Mouse (Mus musculus): ENCODE measurements at regions not wholly inside any gene's neighbourhood (a gene's known extent, or its start where the extent isn't known, plus 50 kb on each side); places are given as distances from the start of the nearest gene placed in this dataset.

GRCm38 (mm10) chrX:166718075-166718474, 132.6 kb upstream of the Egfl6 start:
- Histone ChIP-seq H3K9ac (no peak overlapping the region), H3K4me1 (no peaks in the 10 kb centered on the region), H3K9me3 (no peaks in the 10 kb centered on the region), H3K4me3 (no peak overlapping the region), H3K4me2 (no peak overlapping the region), H3K27me3 (peaks cover 42% of the 10 kb centered on the region), H3K27ac (no peak overlapping the region), H3K36me3 (no peaks in the 10 kb centered on the region)
- no peak for ATAC-seq (ENCODE audit: insufficient number of reproducible peaks, insufficient read depth, low FRiP score, low TSS enrichment, low read depth)

DNA sequence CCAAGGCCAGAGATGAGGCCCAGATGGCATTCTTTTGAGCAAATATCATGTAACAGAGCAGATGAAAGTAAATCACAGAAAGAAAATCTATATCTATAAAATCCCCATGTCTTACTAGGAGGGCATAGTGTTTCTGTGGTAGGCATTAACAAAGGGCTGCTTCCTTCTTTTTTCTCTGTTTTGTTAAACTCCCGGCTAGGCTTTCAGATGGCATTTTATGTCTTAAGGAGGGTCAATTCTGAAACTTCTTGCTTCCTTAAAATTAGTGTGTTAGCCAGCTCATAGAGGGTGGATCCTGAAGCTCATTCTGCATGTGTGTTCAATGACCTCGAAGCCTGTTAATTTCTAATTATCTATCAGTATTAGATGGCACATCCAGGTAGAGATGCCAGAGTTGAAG, 123.8 kb upstream of the Egfl6 start:
- H3K36me3 ChIP-seq = no peaks in the 10 kb centered on the region
- no peak overlapping the region for H3K4me3 ChIP-seq
- no peak overlapping the region for H3K4me2 ChIP-seq
- H3K27me3 ChIP-seq = peaks cover 22% of the 10 kb centered on the region
- H3K4me1 ChIP-seq = no peaks in the 10 kb centered on the region
- no peak overlapping the region for H3K27ac ChIP-seq
- WGBS = 72% methylated on average over 2 of the region's 2 CpGs
- H3K9me3 ChIP-seq = no peaks in the 10 kb centered on the region
- no peak overlapping the region for H3K9ac ChIP-seq
- no peak for ATAC-seq (ENCODE audit: insufficient number of reproducible peaks, insufficient read depth, low FRiP score, low TSS enrichment, low read depth)

GRCm38 (mm10) chrX:166708106-166708505, 122.6 kb upstream of the Egfl6 start:
- H3K27ac ChIP-seq = no peak overlapping the region
- no peak overlapping the region for H3K9ac ChIP-seq
- no peaks in the 10 kb centered on the region for H3K36me3 ChIP-seq
- peaks cover 22% of the 10 kb centered on the region for H3K27me3 ChIP-seq
- H3K4me1 ChIP-seq = no peaks in the 10 kb centered on the region
- WGBS = 73% methylated on average over 1 of the region's 1 CpGs
- H3K4me2 ChIP-seq = no peak overlapping the region
- no peak overlapping the region for H3K4me3 ChIP-seq
- no peak for ATAC-seq (ENCODE audit: insufficient number of reproducible peaks, insufficient read depth, low FRiP score, low TSS enrichment, low read depth)
- no peaks in the 10 kb centered on the region for H3K9me3 ChIP-seq

GRCm38 (mm10) chrX:166707029-166707428, 121.5 kb upstream of the Egfl6 start:
- Histone ChIP-seq H3K4me1 (no peaks in the 10 kb centered on the region), H3K27ac (no peak overlapping the region), H3K27me3 (peaks cover 16% of the 10 kb centered on the region), H3K9me3 (no peaks in the 10 kb centered on the region), H3K4me2 (no peak overlapping the region), H3K36me3 (no peaks in the 10 kb centered on the region), H3K9ac (no peak overlapping the region), H3K4me3 (no peak overlapping the region)
- 64% methylated on average over 1 of the region's 1 CpGs for WGBS
- no peak for ATAC-seq (ENCODE audit: insufficient number of reproducible peaks, insufficient read depth, low FRiP score, low TSS enrichment, low read depth)

DNA sequence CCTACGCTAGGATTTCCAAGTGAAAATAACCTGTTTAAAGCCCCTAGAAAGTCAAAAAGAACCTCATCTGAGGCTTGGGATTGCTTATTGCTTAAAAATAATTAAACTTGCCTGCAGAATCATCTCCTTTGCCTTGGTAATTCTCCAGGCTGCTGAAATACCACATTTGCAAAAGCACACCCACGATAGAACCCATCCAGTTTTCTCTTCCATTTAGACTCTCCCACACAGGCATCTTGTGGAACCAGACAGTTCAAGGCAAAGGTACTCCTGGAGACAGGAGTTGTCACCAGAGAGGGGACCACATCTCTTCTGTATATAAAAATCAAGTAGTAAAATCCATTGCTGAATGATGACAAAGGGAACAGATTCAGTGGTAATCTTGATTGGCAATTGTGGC, 118.8 kb upstream of the Egfl6 start:
- Histone ChIP-seq H3K4me2 (no peak overlapping the region), H3K36me3 (no peaks in the 10 kb centered on the region), H3K4me3 (no peak overlapping the region), H3K27me3 (peaks cover 20% of the 10 kb centered on the region), H3K27ac (no peak overlapping the region), H3K9me3 (no peaks in the 10 kb centered on the region), H3K4me1 (no peaks in the 10 kb centered on the region), H3K9ac (no peak overlapping the region)
- 86% methylated on average over 2 of the region's 2 CpGs for WGBS
- ATAC-seq (ENCODE audit: insufficient number of reproducible peaks, insufficient read depth, low FRiP score, low TSS enrichment, low read depth) = no peak

DNA sequence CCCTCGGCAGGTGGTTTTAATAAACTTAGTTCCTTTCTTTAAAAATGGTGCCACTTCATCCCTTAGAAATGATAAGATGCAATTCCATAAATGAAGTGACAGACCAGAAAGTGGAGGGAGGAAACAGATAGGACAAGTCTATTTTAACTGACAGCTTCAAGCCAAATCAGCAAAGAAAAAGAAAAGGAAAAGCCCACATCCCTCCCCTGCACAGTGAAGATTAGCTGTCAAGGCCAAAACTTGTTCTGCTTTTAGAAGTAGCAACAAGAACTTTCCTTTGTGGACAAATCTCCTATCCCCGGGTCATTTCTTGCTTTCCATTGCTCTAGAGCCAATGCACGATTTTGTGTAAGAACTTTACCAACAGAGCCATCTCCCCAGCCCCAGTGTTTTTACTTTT, 108.7 kb upstream of the Egfl6 start:
- H3K9ac ChIP-seq = no peak overlapping the region
- H3K4me1 ChIP-seq = no peaks in the 10 kb centered on the region
- H3K27me3 ChIP-seq = peaks cover 26% of the 10 kb centered on the region
- H3K9me3 ChIP-seq = no peaks in the 10 kb centered on the region
- H3K4me2 ChIP-seq = no peak overlapping the region
- 74% methylated on average over 3 of the region's 3 CpGs for WGBS
- ATAC-seq (ENCODE audit: insufficient number of reproducible peaks, insufficient read depth, low FRiP score, low TSS enrichment, low read depth) = no peak
- H3K36me3 ChIP-seq = no peaks in the 10 kb centered on the region
- H3K4me3 ChIP-seq = no peak overlapping the region
- no peak overlapping the region for H3K27ac ChIP-seq

DNA sequence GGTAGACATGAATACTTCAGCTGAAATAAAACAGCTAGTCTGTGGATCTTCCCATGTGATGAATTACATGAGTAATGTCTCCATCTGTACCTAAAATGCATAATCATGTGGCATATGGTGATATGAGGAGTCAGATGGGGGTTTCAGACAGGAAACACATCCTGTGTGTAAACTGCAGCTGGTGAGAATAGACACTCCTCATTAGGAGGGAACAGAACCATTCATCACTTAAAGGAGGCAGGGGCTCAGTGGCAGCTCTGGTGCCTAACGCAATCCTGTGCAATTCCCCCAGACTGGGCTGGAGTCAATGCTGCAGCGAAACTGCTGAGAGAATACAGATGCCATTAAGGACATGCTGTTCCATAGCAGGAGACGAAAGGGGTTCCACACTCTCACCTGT, 103.3 kb upstream of the Egfl6 start:
- H3K4me3 ChIP-seq = no peak overlapping the region
- H3K27ac ChIP-seq = no peak overlapping the region
- H3K9ac ChIP-seq = no peak overlapping the region
- H3K27me3 ChIP-seq = peaks cover 14% of the 10 kb centered on the region; the same call in 1 of the 2 replicates
- no peaks in the 10 kb centered on the region for H3K4me1 ChIP-seq
- no peaks in the 10 kb centered on the region for H3K9me3 ChIP-seq
- 82% methylated on average over 3 of the region's 3 CpGs for WGBS
- no peak overlapping the region for H3K4me2 ChIP-seq
- no peaks in the 10 kb centered on the region for H3K36me3 ChIP-seq
- no peak for ATAC-seq (ENCODE audit: insufficient number of reproducible peaks, insufficient read depth, low FRiP score, low TSS enrichment, low read depth)

GRCm38 (mm10) chrX:166673404-166673803, 87.9 kb upstream of the Egfl6 start:
- H3K9ac ChIP-seq = no peak overlapping the region
- H3K4me1 ChIP-seq = no peaks in the 10 kb centered on the region
- H3K27ac ChIP-seq = no peak overlapping the region
- H3K27me3 ChIP-seq = peaks cover 54% of the 10 kb centered on the region
- no peaks in the 10 kb centered on the region for H3K9me3 ChIP-seq
- WGBS = 74% methylated on average over 3 of the region's 3 CpGs
- H3K36me3 ChIP-seq = no peaks in the 10 kb centered on the region
- no peak overlapping the region for H3K4me2 ChIP-seq
- no peak for ATAC-seq (ENCODE audit: insufficient number of reproducible peaks, insufficient read depth, low FRiP score, low TSS enrichment, low read depth)
- no peak overlapping the region for H3K4me3 ChIP-seq

DNA sequence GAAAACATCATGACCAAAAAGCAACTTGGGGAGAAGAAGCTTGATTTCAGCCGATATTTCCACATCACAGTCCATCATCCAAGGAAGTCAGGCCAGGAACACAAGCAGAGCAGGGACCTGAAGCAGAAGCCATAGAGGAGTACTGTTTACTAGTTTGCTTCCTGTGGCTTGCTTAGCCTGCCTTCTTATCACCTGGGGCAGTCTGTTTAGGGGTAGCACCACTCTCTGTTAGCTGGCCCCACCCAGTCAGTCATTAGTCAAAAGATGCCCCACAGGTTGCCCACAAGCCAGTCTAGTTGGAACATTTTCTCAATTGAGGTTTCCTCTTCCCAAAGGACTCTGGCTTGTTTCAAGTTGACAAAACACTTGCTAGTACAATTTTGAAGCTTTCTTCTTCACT, 87.1 kb upstream of the Egfl6 start:
- H3K27me3 ChIP-seq = peaks cover 50% of the 10 kb centered on the region

GRCm38 (mm10) chrX:166671853-166672252, 86.3 kb upstream of the Egfl6 start:
- H3K4me2 ChIP-seq = no peak overlapping the region
- H3K4me1 ChIP-seq = no peaks in the 10 kb centered on the region
- no peaks in the 10 kb centered on the region for H3K9me3 ChIP-seq
- no peak overlapping the region for H3K9ac ChIP-seq
- no peak for ATAC-seq (ENCODE audit: insufficient number of reproducible peaks, insufficient read depth, low FRiP score, low TSS enrichment, low read depth)
- no peaks in the 10 kb centered on the region for H3K36me3 ChIP-seq
- H3K4me3 ChIP-seq = no peak overlapping the region
- H3K27me3 ChIP-seq = peaks cover 50% of the 10 kb centered on the region
- H3K27ac ChIP-seq = no peak overlapping the region
- 86% methylated on average over 4 of the region's 4 CpGs for WGBS

More for the DNA sequence above, 87.1 kb upstream of the Egfl6 start:
- Histone ChIP-seq H3K9ac (no peak overlapping the region), H3K9me3 (no peaks in the 10 kb centered on the region), H3K36me3 (no peaks in the 10 kb centered on the region), H3K4me2 (no peak overlapping the region), H3K4me1 (no peaks in the 10 kb centered on the region), H3K27ac (no peak overlapping the region), H3K4me3 (no peak overlapping the region)
- 71% methylated on average over 1 of the region's 1 CpGs for WGBS
- no peak for ATAC-seq (ENCODE audit: insufficient number of reproducible peaks, insufficient read depth, low FRiP score, low TSS enrichment, low read depth)

DNA sequence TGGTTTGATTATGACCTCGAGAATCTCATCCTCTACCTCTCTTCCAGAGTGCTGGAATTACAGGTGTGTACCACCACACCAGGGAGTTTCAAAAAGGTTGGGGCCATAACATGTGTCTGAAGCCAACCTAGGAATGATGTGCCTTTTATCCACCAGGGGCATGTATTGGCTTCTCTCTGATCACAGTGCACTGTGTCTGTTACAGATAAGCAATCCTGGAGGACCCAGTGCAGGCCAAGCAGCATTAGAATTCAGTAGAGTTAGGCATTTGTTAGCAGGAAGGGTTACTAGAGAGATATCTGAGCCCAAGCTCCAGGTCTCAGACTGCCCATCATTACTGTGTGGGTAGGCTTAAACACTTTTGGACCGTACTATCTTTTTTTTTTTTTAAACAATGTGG, 80.8 kb upstream of the Egfl6 start:
- Histone ChIP-seq H3K4me3 (no peak overlapping the region), H3K36me3 (no peaks in the 10 kb centered on the region), H3K27me3 (peaks cover 65% of the 10 kb centered on the region), H3K27ac (no peak overlapping the region), H3K9ac (no peak overlapping the region), H3K9me3 (no peaks in the 10 kb centered on the region), H3K4me1 (no peaks in the 10 kb centered on the region), H3K4me2 (no peak overlapping the region)
- WGBS = 59% methylated on average over 2 of the region's 2 CpGs
- ATAC-seq (ENCODE audit: insufficient number of reproducible peaks, insufficient read depth, low FRiP score, low TSS enrichment, low read depth) = no peak

GRCm38 (mm10) chrX:166661808-166662207, 76.3 kb upstream of the Egfl6 start:
- peaks cover 44% of the 10 kb centered on the region for H3K27me3 ChIP-seq
- no peak for ATAC-seq (ENCODE audit: insufficient number of reproducible peaks, insufficient read depth, low FRiP score, low TSS enrichment, low read depth)
- H3K4me2 ChIP-seq = no peak overlapping the region
- no peaks in the 10 kb centered on the region for H3K4me1 ChIP-seq
- H3K9ac ChIP-seq = no peak overlapping the region
- 55% methylated on average over 6 of the region's 6 CpGs for WGBS
- no peak overlapping the region for H3K27ac ChIP-seq
- no peak overlapping the region for H3K4me3 ChIP-seq
- no peaks in the 10 kb centered on the region for H3K9me3 ChIP-seq
- no peaks in the 10 kb centered on the region for H3K36me3 ChIP-seq

Measured in embryonic facial prominence, embryonic 13.5 days (tissue).